Mouse (Mus musculus) cortical plate, adult 2 months (tissue): ENCODE data around the gene Gbgt1.

Source experiments
- CTCF ChIP-seq: fragments of 200-500 bp; IDR thresholded peaks from 2 replicates; pipeline ENCODE4 v1.5.1; 2011; ENCODE audit warnings: mild to moderate bottlenecking, control low read depth, low read length; ENCODE audit not compliant: insufficient read depth; ENCODE audit errors: extremely low read depth
- POLR2A ChIP-seq: fragments of 200-500 bp; IDR thresholded peaks from 2 replicates; pipeline ENCODE4 v1.6.1; 2011; ENCODE audit warnings: mild to moderate bottlenecking, low read length, control low read depth; ENCODE audit not compliant: insufficient read depth; ENCODE audit errors: extremely low read depth

GRCm38 (mm10) chr2:28537995-28538816 lies 41.5 kb downstream of the Gbgt1 start:
- TF ChIP-seq CTCF = no peak
- no peak for TF ChIP-seq POLR2A
